36 mouse cellular contexts compared by ENCODE assay signal in the genomic region with DNA sequence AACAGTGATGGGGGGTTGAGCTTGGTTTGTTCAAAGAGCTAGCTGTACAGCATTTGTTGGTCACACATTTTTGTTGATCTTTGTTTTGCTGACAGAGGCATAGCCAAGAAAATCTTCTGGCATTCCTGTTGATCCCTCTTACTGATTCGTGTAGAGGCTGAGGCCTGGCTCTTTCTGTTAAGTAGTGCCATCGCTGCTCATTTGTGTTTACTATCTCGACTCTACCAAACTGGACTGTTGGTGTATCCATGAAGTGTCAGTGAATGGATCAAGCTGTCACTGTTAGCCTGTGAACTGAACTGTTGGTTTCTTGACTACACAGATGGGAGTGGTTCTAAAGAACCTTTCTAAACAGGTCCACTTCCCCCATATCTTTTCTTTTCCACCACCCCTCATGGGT.
"Had no signal": no experiment of that assay in that cellular context is flagged by ENCODE, and none has a peak within 500 bp of the region (broad histone marks: within the 10 kb centered on the region; RNA-seq: fewer than 3 reads in every experiment).

No protein-coding gene starts in this region.

- H3K9ac ChIP-seq: heart, embryonic 12.5 days; heart, embryonic 13.5 days; heart, embryonic 15.5 days; hindbrain, embryonic 12.5 days; hindbrain, embryonic 13.5 days; hindbrain, embryonic 14.5 days; hindbrain, embryonic 15.5 days; intestine, embryonic 15.5 days; kidney, embryonic 15.5 days had no signal

- H3K27me3 ChIP-seq: heart, embryonic 13.5 days; heart, embryonic 15.5 days; hindbrain, embryonic 12.5 days; hindbrain, embryonic 13.5 days; hindbrain, embryonic 15.5 days; intestine, embryonic 15.5 days; kidney, embryonic 15.5 days had no signal

- H3K9me3 ChIP-seq: heart, embryonic 10.5 days; heart, embryonic 12.5 days; heart, embryonic 13.5 days; heart, embryonic 15.5 days; hindbrain, embryonic 10.5 days; hindbrain, embryonic 12.5 days; hindbrain, embryonic 13.5 days; hindbrain, embryonic 15.5 days; intestine, embryonic 15.5 days; kidney, embryonic 15.5 days had no signal

- ATAC-seq: hindbrain, embryonic 16.5 days; hindbrain, postnatal 0 days; inflammation-experienced regulatory T-cells, adult 6 months; intestine, embryonic 15.5 days; intestine, embryonic 16.5 days; intestine, postnatal 0 days had no signal

- H3K4me1 ChIP-seq: heart, embryonic 10.5 days; heart, embryonic 12.5 days; heart, embryonic 13.5 days; heart, embryonic 15.5 days; hindbrain, embryonic 10.5 days; hindbrain, embryonic 13.5 days; intestine, embryonic 15.5 days; kidney, embryonic 15.5 days had no signal

- H3K36me3 ChIP-seq: heart, embryonic 10.5 days; heart, embryonic 12.5 days; heart, embryonic 13.5 days; heart, embryonic 15.5 days; hindbrain, embryonic 10.5 days; hindbrain, embryonic 12.5 days; hindbrain, embryonic 13.5 days; hindbrain, embryonic 15.5 days; intestine, embryonic 15.5 days; kidney, embryonic 15.5 days had no signal

- H3K4me2 ChIP-seq: heart, embryonic 11.5 days; heart, embryonic 12.5 days; heart, embryonic 13.5 days; heart, embryonic 15.5 days; hindbrain, embryonic 12.5 days; hindbrain, embryonic 13.5 days; hindbrain, embryonic 14.5 days; hindbrain, embryonic 15.5 days; intestine, embryonic 15.5 days; kidney, embryonic 15.5 days had no signal

- DNase-seq: heart, adult 2 months; heart, postnatal 10 days; heart, postnatal 14 days; heart, postnatal 36 days; heart, postnatal 4 days; kidney, adult 11 months; kidney, adult 18-20 months; kidney, adult 2 months; kidney, adult 8-10 months; kidney, adult 9 months; kidney, postnatal 10 days; kidney, postnatal 14 days; kidney, postnatal 25 days; kidney, postnatal 36 days; kidney, postnatal 4 days; layer of hippocampus, adult 9-11 months; layer of hippocampus, postnatal 36 days had no signal

- H3K27ac ChIP-seq: heart, adult 2 months; heart, embryonic 10.5 days; heart, embryonic 13.5 days; heart, embryonic 15.5 days; hindbrain, embryonic 10.5 days; hindbrain, embryonic 12.5 days; hindbrain, embryonic 13.5 days; hindbrain, embryonic 14.5 days; hindbrain, embryonic 15.5 days; hindbrain, postnatal 0 days; intestine, embryonic 15.5 days; kidney, embryonic 15.5 days; kidney, postnatal 0 days; layer of hippocampus, adult 2 months had no signal

- H3K4me3 ChIP-seq: heart, adult 2 months; heart, embryonic 10.5 days; heart, embryonic 12.5 days; heart, embryonic 13.5 days; heart, embryonic 15.5 days; hindbrain, embryonic 10.5 days; hindbrain, embryonic 12.5 days; hindbrain, embryonic 13.5 days; hindbrain, embryonic 15.5 days; intestine, embryonic 15.5 days; kidney, embryonic 15.5 days; layer of hippocampus, adult 2 months had no signal
